Mouse (Mus musculus) lung, adult 2 months (tissue): Measurements from ENCODE around the gene Man2b2. TPM values are rescaled to one million over a fixed set of nuclear protein-coding genes. Genes with fewer than 3 reads are reported as not detected.
A peak's percentile ranks its signal among the peaks of the same experiment; 100 is the strongest.

ENCODE experiments used
- DNase-seq: peaks from one replicate; pipeline ENCODE4 v3.0.0; 2022
- H3K4me1 ChIP-seq: fragments of 200-500 bp; 2 replicates; pipeline ENCODE4 v1.6.1; 2011; ENCODE audit warnings: low read length; ENCODE audit not compliant: control insufficient read depth, insufficient read depth
- H3K4me3 ChIP-seq: fragments of 200-500 bp; replicated peaks from 2 replicates; pipeline ENCODE3; 2011; ENCODE audit warnings: low read depth, mild to moderate bottlenecking, control low read depth, low read length; ENCODE audit errors: extremely low read depth
- CTCF ChIP-seq: fragments of 200-500 bp; IDR thresholded peaks from 2 replicates; pipeline ENCODE4 v1.5.1; 2011; ENCODE audit warnings: mild to moderate bottlenecking, low read length, control low read depth; ENCODE audit not compliant: insufficient read depth
- POLR2A ChIP-seq: fragments of 200-500 bp; IDR thresholded peaks from 2 replicates; pipeline ENCODE4 v1.6.1; 2011; ENCODE audit warnings: low read depth, mild to moderate bottlenecking, control low read depth, low read length, borderline replicate concordance; ENCODE audit errors: extremely low read depth
- WGBS: fragments of 180-500 bp; shearing (Covaris S2); methylation state at CpG from one replicate; pipeline ENCODE4 v1.1.7; 2018; 5-methylcytosine and 5-hydroxymethylcytosine counted together
- polyA plus RNA-seq: library from polyadenylated mRNA; depleted of rRNA; stranded (reverse); fragments of >200 nt; gene quantifications from 2 replicates; pipeline ENCODE4 v1.2.3, GENCODE M21; 2012

The Man2b2 gene
- polyA plus RNA-seq, 1 experiment: 95.6 TPM

DNA sequence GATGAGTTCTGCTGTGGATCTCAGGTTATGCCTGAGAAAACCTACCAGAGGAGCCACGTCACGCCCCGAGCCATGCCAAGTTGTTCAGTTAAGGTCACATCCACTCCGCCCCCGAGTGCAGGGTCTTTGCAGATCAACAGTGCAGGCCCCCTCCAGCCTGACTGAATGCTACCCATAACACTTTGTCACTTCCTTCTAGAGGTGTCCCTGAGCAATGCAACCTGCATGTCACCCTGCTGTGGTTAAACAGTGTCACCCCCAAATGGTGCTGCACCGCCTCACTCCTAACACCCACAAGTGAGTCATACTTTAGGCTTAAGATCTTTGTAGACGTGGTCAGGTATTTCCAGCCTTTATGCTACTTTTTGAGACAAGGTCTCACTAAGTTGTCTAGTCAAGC, 9.6 kb upstream of the Man2b2 start:
- TF ChIP-seq POLR2A: no peak
- no peak for TF ChIP-seq CTCF
- no peaks in the 10 kb centered on the region for H3K4me1 ChIP-seq
- 71% methylated on average over 7 of the region's 7 CpGs for WGBS
- H3K4me3 ChIP-seq: no peak overlapping the region
- no peak for DNase-seq

- no peak for TF ChIP-seq CTCF
- Histone ChIP-seq H3K4me1 (no peaks in the 10 kb centered on the region), H3K4me3 (no peak overlapping the region)
- WGBS: 41% methylated on average over 8 of the region's 8 CpGs
- DNase-seq: no peak
These were observed 9.1 kb upstream of the Man2b2 start for GRCm38 (mm10) chr5:36839602-36840001.

DNA sequence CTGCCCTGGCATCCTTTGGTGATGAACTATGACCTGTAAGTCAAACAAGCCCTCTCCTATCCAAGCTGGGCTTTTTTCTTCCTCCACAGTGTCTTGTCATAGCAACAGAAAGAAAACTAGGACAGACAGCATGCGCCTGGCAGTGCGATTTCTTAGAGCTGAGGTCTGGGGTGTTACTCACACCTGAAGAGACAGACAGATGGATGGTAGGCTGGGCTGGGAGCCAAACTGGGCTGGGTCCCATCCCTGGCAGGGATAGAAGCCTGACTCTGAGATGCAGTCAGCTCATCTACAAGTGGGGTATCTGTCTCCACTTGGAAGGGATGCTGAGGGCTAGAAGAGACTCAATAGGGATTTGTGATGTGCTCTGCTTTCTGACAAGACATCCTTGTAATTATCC, 8.6 kb upstream of the Man2b2 start:
- Histone ChIP-seq H3K4me3 (no peak overlapping the region), H3K4me1 (no peaks in the 10 kb centered on the region)
- TF ChIP-seq CTCF: no peak
- TF ChIP-seq POLR2A: no peak
- WGBS: 80% methylated on average over 2 of the region's 2 CpGs
- no peak for DNase-seq

GRCm38 (mm10) chr5:36835933-36836332, 5.5 kb upstream of the Man2b2 start:
- Histone ChIP-seq H3K4me1 (no peaks in the 10 kb centered on the region), H3K4me3 (no peak overlapping the region)
- TF ChIP-seq CTCF (peak; percentile 98), POLR2A (no peak)
- whole genome bisulfite sequencing: 4% methylated on average over 6 of the region's 6 CpGs
- DNase-seq: peak; percentile 56

DNA sequence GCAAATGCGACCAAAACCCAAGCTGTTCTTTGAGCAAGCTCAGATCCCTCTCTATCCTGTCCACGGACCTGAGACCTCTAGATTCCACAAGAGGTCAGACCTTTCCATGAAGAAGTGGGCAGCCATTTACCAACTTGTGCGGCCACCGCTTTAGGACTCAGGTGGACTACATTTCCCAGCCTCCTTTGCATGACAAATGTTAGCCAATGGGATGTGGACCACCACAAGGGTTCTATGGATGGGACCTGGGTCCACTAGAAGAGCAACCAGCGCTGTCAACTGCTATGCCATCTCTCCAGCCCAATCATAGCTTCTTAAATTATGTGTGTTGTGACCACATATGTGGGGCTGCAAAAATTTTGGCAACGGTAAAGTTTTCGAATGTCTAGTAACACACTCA, 819 bp upstream of the Man2b2 start:
- no peak for TF ChIP-seq POLR2A
- no peak for TF ChIP-seq CTCF
- no peak for DNase-seq
- 48% methylated on average over 7 of the region's 7 CpGs for WGBS
- Histone ChIP-seq H3K4me1 (no peaks in the 10 kb centered on the region), H3K4me3 (no peak overlapping the region)

- TF ChIP-seq CTCF (no peak), POLR2A (no peak)
- H3K4me1 ChIP-seq: no peaks in the 10 kb centered on the region
- no peak overlapping the region for H3K4me3 ChIP-seq
- 77% methylated on average over 4 of the region's 4 CpGs for WGBS
- no peak for DNase-seq
These were observed 1.4 kb downstream of the Man2b2 start for GRCm38 (mm10) chr5:36829098-36829497.

DNA sequence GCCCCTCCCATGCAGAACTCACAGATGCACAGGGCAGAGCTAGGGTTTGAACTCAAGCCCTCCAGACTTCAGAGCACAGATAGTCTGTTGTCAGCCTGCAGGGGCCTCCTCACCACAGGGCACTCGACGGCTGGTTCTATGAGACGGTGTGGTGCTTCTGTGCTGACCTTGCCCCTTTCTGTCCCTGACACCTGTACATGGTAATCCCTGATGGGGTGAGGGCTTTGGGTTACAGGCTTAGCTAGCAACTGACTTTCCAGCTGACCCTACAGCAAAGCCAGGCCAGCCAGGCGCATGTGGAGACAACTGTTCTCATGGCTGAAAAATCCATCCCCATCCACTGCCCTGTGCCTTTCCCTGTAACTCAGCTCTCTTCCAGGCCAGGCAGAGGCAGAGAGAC, 7.5 kb downstream of the Man2b2 start:
- DNase-seq: no peak
- WGBS: 90% methylated on average over 4 of the region's 4 CpGs
- TF ChIP-seq POLR2A: no peak
- no peak for TF ChIP-seq CTCF
- no peak overlapping the region for H3K4me3 ChIP-seq
- H3K4me1 ChIP-seq: no peaks in the 10 kb centered on the region

DNA sequence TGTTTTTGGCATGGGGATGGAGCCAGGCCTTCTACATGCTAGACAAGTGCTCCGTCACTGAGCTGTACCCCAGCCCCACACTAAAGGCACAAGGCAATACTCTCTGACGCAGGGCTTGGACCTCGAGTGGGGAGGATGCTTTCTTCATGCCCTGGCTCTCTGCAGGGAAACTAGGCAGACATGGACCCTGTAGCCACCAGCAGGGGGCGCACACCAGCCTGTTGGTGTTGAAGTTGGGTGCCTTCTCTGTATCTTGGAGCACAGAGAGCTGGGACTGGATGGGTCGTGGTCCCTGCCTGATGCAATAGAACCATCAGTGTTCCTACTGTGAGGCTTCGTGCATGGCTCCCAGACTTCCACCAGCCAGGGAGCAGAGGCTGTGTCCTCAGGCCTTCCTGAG, 10.3 kb downstream of the Man2b2 start:
- WGBS: 46% methylated on average over 6 of the region's 6 CpGs
- no peaks in the 10 kb centered on the region for H3K4me1 ChIP-seq
- DNase-seq: peak; percentile 37
- TF ChIP-seq POLR2A (no peak), CTCF (peak; percentile 77)
- no peak overlapping the region for H3K4me3 ChIP-seq

GRCm38 (mm10) chr5:36819742-36820141, 10.7 kb downstream of the Man2b2 start:
- no peaks in the 10 kb centered on the region for H3K4me1 ChIP-seq
- no peak overlapping the region for H3K4me3 ChIP-seq
- TF ChIP-seq POLR2A (no peak), CTCF (no peak)
- 90% methylated on average over 5 of the region's 5 CpGs for WGBS
- DNase-seq: no peak

- DNase-seq: no peak
- Histone ChIP-seq H3K4me1 (no peaks in the 10 kb centered on the region), H3K4me3 (no peak overlapping the region)
- TF ChIP-seq CTCF (no peak), POLR2A (no peak)
- 73% methylated on average over 3 of the region's 3 CpGs for WGBS
These were observed 12.7 kb downstream of the Man2b2 start for GRCm38 (mm10) chr5:36817738-36818137.

- TF ChIP-seq POLR2A (no peak), CTCF (0 out of 2 replicates have a peak, but pooled peaks have one; percentile 6)
- WGBS: 63% methylated on average over 6 of the region's 6 CpGs
- DNase-seq: no peak
These were observed 15.9 kb downstream of the Man2b2 start for GRCm38 (mm10) chr5:36814554-36814953.

More at GRCm38 (mm10) chr5:36814554-36814953, 15.9 kb downstream of the Man2b2 start:
- H3K4me1 ChIP-seq: no peaks in the 10 kb centered on the region
- H3K4me3 ChIP-seq: no peak overlapping the region
